Mouse (Mus musculus) liver, adult 2 months (tissue): Measurements from ENCODE around the gene Gga1. TPM values are rescaled to one million over a fixed set of nuclear protein-coding genes. Genes with fewer than 3 reads are reported as not detected.
A peak's percentile ranks its signal among the peaks of the same experiment; 100 is the strongest.
"Not testable (repeated sequence)": the region's sequence is repeated elsewhere in the genome, so short reads cannot be mapped to it uniquely, and the experiment has no call there.

Source experiments
- DNase-seq: peaks from one replicate; pipeline ENCODE4 v3.0.0-alpha.2; 2011; ENCODE audit warnings: low read depth, low spot score; ENCODE audit errors: extremely low read depth
- H3K27ac ChIP-seq: fragments of 200-500 bp; replicated peaks from 2 replicates; pipeline ENCODE4 v1.5.1; 2012; ENCODE audit warnings: low read depth, mild to moderate bottlenecking, control low read depth, inconsistent platforms, low read length; ENCODE audit not compliant: insufficient read depth
- H3K27me3 ChIP-seq: fragments of 200-500 bp; 2 replicates; pipeline ENCODE4 v1.6.1; 2012; ENCODE audit warnings: mild to moderate bottlenecking, moderate library complexity, low read length, inconsistent platforms; ENCODE audit not compliant: control insufficient read depth, insufficient read depth
- H3K36me3 ChIP-seq: fragments of 200-500 bp; 2 replicates; pipeline ENCODE4 v1.6.1; 2012; ENCODE audit warnings: low read length, inconsistent platforms; ENCODE audit not compliant: control insufficient read depth, insufficient read depth
- H3K4me1 ChIP-seq: fragments of 200-500 bp; 2 replicates; pipeline ENCODE4 v1.6.1; 2011; ENCODE audit warnings: low read length; ENCODE audit not compliant: control insufficient read depth, insufficient read depth
- H3K4me3 ChIP-seq: fragments of 200-500 bp; 2 replicates; pipeline ENCODE4 v1.5.1; 2011; ENCODE audit warnings: low read depth, mild to moderate bottlenecking, control low read depth, low read length, moderate library complexity; ENCODE audit not compliant: insufficient read depth
- H3K79me2 ChIP-seq: fragments of 200-500 bp; 2 replicates; pipeline ENCODE4 v1.6.1; 2012; ENCODE audit warnings: inconsistent platforms, mild to moderate bottlenecking, low read length, moderate library complexity; ENCODE audit not compliant: control insufficient read depth, insufficient read depth
- H3K9ac ChIP-seq: fragments of 200-500 bp; 2 replicates; pipeline ENCODE4 v1.6.1; 2012; ENCODE audit warnings: low read depth, mild to moderate bottlenecking, control low read depth, inconsistent platforms, low read length
- CTCF ChIP-seq: fragments of 200-500 bp; IDR thresholded peaks from 2 replicates; pipeline ENCODE4 v1.5.1; 2011; ENCODE audit warnings: low read depth, low read length, control low read depth
- POLR2A ChIP-seq: fragments of 200-500 bp; IDR thresholded peaks from 2 replicates; pipeline ENCODE4 v1.6.1; 2011; ENCODE audit warnings: low read length, control low read depth; ENCODE audit not compliant: insufficient read depth; ENCODE audit errors: extremely low read depth
- WGBS: fragments of 180-500 bp; shearing (Covaris S2); methylation state at CpG from one replicate; pipeline ENCODE4 v1.1.7; 2018; 5-methylcytosine and 5-hydroxymethylcytosine counted together
- polyA plus RNA-seq: library from polyadenylated mRNA; depleted of rRNA; stranded (reverse); fragments of >200 nt; gene quantifications from 2 replicates; pipeline ENCODE4 v1.2.3, GENCODE M21; 2012
- total RNA-seq: library from RNA; depleted of rRNA; stranded (reverse); fragments of >200 nt; gene quantifications from 2 replicates; pipeline ENCODE4 v1.2.3, GENCODE M21; 2014

Gene Gga1
- total and polyA plus RNA-seq, 2 experiments, result 4.4 to 42.7 TPM

DNA sequence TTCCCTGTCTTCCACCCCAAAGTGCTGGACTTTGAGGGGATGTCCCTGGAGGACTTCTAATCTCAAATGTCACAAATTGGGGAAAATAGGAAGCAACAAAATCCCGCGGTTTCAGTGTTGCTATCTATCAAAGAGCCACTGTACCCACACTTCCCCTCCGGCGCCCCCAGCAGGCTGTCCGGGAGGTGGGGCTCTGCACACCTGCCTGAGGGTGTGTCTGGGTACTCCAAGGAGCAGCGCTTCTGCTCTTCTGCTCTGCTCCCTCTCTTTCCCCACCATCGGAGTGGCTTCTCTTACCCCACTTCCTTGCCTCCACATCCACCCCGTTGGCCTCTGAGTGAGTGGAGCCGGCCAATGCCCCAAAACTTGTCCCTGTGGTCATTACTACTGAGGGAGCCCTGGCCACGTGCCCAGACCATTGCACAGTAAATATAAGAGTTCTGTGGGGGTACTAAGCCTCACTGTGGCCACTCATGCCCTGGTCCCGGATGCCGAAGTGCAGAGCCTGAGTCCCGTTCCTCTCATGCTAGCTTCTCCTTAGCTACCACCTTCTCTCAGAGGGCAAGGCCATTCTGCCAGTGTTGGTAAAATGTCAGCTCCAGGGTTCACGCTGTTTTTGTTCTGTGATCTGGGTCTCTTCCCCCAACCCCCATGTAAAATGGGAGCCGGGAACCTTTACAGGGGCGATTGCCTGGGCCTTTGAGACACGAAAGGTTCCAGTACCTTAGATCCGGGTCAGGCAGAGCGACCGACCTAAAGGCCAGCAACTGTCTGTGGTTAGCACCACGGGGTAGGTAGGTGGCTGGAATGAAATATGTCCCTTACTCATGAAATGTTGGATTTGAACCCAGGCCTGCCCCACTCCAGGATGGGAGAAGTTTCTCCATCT is 33.2 kb upstream of the Gga1 start:
- Histone ChIP-seq H3K9ac (peak overlapping the region; percentile 95), H3K36me3 (no peaks in the 10 kb centered on the region), H3K79me2 (peaks cover 15% of the 10 kb centered on the region; the same call in 1 of the 2 replicates), H3K27me3 (no peaks in the 10 kb centered on the region), H3K4me1 (peaks cover 47% of the 10 kb centered on the region), H3K27ac (peak overlapping the region; percentile 99), H3K4me3 (peak overlapping the region; percentile 96)
- WGBS, result 4% methylated on average over 21 of the region's 21 CpGs
- peak; percentile 69 for DNase-seq
- TF ChIP-seq POLR2A (no peak), CTCF (peak; percentile 19; the same call in 1 of the 2 replicates)

DNA sequence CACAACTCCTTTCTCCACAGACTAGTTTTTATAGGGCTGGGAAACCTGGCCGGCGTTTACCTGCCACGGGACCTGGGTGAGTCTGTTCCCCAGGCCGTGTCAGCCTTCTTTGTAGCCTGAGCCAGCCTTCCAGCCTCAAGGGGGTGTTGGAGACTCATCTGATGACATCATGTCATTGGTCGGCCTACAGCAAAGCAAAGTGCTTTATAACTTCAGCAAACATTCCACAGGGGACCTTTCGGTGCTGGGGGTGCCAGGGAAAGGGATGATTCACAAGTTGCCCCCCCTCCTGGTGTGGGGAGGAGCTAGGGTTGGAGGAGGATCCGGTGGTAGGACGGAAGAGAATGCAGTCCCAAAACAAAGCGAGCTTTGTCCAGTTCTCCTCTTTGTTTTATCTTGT is 32.2 kb upstream of the Gga1 start:
- WGBS, result 11% methylated on average over 9 of the region's 9 CpGs
- DNase-seq, result peak; percentile 49
- Histone ChIP-seq H3K27me3 (no peaks in the 10 kb centered on the region), H3K4me1 (peaks cover 46% of the 10 kb centered on the region), H3K36me3 (no peaks in the 10 kb centered on the region), H3K79me2 (peaks cover 15% of the 10 kb centered on the region; the same call in 1 of the 2 replicates), H3K9ac (peak overlapping the region; percentile 95), H3K27ac (peak overlapping the region; percentile 99), H3K4me3 (peak overlapping the region; percentile 96)
- TF ChIP-seq CTCF (no peak), POLR2A (no peak)

DNA sequence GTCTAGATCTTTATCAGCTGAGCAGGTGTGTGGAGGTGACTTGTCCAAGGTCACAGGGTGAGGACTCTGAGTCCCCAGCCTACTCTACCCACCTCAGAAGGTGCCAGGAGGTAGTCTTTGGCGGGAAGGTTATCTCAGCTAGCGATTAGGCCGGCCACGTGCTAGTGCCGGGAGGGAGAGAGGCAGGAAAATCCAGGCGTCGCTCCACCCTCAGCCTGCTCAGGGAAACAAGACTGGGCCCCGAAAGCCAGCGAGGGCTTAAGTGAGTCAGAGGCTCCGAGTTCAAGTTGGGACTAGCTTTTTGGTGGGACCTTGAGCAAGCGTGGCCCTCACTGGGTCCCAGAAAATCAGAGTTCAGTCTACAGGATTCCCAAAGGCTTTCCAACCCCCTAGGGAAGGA is 31.7 kb upstream of the Gga1 start:
- peak overlapping the region; percentile 28 for H3K9ac ChIP-seq
- peak overlapping the region; percentile 26; the same call in 1 of the 2 replicates for H3K4me3 ChIP-seq
- no peaks in the 10 kb centered on the region for H3K27me3 ChIP-seq
- H3K4me1 ChIP-seq, result peaks cover 47% of the 10 kb centered on the region
- peak; percentile 60 for DNase-seq
- no peaks in the 10 kb centered on the region for H3K36me3 ChIP-seq
- TF ChIP-seq CTCF (no peak), POLR2A (no peak)
- H3K27ac ChIP-seq, result peak overlapping the region; percentile 99
- 14% methylated on average over 11 of the region's 11 CpGs for WGBS
- peaks cover 15% of the 10 kb centered on the region; the same call in 1 of the 2 replicates for H3K79me2 ChIP-seq

DNA sequence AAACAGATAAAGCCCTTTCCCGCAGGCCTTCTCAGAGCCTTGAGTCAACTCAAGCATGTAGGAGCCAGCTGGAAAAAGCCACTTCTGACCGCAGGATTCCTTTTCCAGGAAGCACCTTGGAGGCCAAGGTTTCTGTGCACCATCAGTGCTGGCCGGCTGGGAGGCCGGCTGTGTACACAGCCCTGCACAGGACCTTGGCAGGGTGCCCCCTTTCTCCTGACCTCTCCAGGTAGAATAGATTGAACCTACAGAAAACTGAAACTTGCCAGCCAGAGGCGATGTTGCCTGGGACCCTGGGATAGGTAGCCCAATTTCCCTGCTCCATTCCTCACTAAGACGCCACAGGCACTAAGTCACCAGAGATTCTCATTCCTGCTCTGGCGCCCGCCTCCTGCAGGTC is 31.1 kb upstream of the Gga1 start:
- peak; percentile 76 for DNase-seq
- Histone ChIP-seq H3K9ac (peak overlapping the region; percentile 28), H3K36me3 (no peaks in the 10 kb centered on the region), H3K27me3 (no peaks in the 10 kb centered on the region), H3K79me2 (peaks cover 15% of the 10 kb centered on the region; the same call in 1 of the 2 replicates), H3K4me1 (peaks cover 43% of the 10 kb centered on the region), H3K27ac (peak overlapping the region; percentile 99), H3K4me3 (0 out of 2 replicates have a peak overlapping the region, but pooled peaks have one; percentile 3)
- WGBS, result 15% methylated on average over 8 of the region's 8 CpGs
- no peak; the same call in 1 of the 2 replicates for TF ChIP-seq CTCF
- TF ChIP-seq POLR2A, result no peak

DNA sequence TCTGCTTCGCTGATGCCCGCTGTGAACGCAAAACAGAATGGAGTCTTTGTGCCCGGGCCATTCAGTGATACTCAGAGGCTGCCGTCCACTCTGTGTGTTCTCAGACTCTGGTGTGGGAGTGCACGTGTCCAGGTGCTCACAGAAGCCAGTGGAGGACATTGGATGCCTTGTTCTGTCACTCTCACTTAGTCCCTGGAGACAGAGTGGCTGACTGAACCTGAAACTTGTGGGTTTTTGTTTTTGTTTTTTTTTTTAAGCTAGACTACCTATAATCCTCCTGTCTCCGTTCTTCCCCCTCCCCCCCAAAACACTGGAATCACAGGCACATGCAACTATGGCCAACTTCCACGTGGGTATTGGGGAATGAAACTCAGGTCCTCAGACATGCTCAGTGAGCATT is 30.6 kb upstream of the Gga1 start:
- DNase-seq, result no peak
- 27% methylated on average over 8 of the region's 8 CpGs for WGBS
- H3K9ac ChIP-seq, result peak overlapping the region; percentile 28; the same call in 1 of the 2 replicates
- H3K4me1 ChIP-seq, result peaks cover 40% of the 10 kb centered on the region
- no peak for TF ChIP-seq CTCF
- no peak for TF ChIP-seq POLR2A
- no peaks in the 10 kb centered on the region for H3K36me3 ChIP-seq
- peak overlapping the region; percentile 99 for H3K27ac ChIP-seq
- no peak overlapping the region for H3K4me3 ChIP-seq
- H3K27me3 ChIP-seq, result no peaks in the 10 kb centered on the region
- peaks cover 15% of the 10 kb centered on the region; the same call in 1 of the 2 replicates for H3K79me2 ChIP-seq

DNA sequence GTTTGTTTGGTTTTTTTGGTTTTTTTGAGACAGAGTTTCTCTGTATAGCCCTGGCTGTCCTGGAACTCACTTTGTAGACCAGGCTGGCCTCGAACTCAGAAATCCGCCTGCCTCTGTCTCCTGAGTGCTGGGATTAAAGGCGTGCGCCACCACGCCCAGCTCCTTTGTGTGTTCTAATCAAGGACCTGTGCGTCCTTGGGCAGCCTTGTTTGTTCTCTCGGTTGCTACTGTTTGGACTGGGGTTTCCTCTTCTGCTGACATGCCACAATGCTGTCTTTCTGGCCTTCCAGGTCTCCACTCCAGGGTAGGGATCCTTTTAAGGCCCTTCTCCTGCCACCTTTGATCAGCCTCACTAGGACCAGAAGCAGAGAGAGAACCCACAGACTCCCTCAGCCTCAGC is 30.2 kb upstream of the Gga1 start:
- peaks cover 15% of the 10 kb centered on the region; the same call in 1 of the 2 replicates for H3K79me2 ChIP-seq
- H3K36me3 ChIP-seq, H3K27me3 ChIP-seq, H3K9ac ChIP-seq, DNase-seq, H3K27ac ChIP-seq, H3K4me3 ChIP-seq: not testable (repeated sequence)
- 67% methylated on average over 7 of the region's 7 CpGs for WGBS
- peaks cover 38% of the 10 kb centered on the region for H3K4me1 ChIP-seq
